Mouse (Mus musculus) embryo, embryonic 11 days (tissue): ENCODE data around the gene Fgfr2.

ENCODE experiments used
- DNase-seq: peaks from one replicate; pipeline ENCODE4 v3.0.0-alpha.2; 2015

Gene Fgfr2

DNA sequence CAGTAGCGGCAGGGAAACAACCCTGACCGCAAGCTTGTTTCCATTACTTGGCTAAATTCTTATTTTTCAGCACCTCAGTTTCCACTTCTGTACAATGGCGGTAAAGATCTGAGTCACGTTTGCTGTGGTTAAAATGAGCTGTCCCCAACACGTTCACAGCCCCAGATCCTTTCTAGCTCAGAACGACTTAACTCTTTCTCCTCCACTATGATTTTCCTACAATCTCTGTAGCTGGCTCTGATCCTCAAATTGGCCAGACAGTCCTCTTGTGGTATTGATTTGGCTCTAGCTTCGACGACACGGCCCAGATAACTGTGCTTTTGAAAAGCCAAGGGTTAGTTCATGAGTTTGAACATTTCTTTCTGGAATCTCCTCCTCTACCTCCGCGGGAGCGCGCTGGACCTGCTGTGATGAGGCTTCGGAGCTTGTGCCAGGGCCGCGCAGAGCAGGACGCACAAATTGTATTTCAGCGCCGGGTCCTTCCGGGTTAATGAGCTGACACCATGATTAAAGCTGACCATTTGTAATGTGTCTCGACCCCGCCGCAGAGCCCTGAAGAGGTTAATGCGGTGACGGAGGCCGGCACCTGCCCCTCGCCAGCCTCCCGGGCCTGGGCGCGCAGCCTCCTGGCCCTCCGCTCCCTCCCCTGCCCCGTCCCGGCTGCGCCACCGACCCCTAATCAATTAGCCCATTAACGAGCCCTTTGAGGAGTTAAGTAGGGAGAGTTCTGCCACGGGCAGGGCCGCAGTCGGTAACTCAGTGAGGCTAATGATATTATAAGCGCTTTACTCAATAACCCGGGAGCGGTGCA, 1571.0 kb downstream of the Fgfr2 start:
- peak; percentile 58 for DNase-seq

DNA sequence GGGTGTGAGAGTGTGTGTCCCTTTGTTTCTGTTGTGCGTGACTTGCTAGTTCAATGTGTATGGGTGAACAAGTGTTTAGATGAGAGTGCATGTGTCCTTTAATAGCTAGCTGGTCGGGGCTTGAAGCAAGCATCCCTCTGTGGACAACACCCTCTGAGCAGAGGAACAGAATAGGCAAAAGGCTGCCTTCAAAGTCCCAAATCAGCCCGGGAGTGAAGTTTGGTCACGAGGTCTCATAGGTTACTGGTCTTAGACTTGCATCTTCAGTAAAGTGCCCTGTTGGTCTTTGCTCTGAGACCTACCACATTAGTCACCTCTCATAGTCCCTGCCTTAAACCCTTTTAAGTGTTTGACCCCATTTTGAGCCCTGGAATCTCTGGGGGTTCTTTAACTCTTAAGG, 1571.7 kb downstream of the Fgfr2 start:
- DNase-seq: no peak

DNA sequence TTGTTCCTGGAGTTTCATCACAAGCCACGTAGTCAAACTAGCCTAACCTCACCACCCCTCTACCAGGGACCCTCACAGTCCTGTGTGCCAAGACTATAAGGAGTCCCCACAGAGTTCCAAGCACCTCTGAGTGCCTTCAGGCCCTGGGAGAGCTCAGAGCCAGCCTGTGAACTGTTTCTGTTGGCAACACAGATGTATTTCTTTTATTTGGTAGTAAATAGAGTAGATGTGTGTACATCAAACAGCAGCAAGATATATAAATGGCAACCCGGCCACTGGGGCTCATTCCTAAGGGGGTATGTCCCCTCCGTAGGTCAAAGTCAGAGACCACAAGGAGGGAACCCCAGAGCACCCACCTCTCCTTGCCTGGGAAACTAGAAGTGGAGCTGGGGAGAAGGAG, 1574.7 kb downstream of the Fgfr2 start, which contains the start of gene Hmx2:
Gene Hmx2 (plus strand): TSS at position 301 of the 400 bp plus-strand sequence.
- DNase-seq: no peak

DNA sequence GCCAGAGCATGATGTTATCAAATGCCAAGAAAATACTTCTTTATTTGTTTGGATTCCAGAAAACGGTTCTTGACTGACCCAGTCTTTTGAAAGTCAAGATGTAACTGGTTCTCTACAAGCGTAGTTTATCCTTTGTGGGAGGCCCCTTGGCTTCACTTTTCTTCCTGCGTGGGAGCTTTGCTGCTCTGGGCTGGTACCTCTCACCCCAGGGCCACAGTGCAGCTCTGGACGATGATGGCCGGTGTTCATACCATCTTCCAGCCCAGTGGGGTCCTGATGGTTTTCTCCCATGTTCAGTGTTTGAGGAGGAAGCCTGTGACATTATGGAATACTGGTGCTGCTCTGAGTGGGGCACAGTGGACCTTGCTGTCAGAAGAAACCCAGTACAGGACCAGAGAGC, 1575.7 kb downstream of the Fgfr2 start:
- DNase-seq: no peak

DNA sequence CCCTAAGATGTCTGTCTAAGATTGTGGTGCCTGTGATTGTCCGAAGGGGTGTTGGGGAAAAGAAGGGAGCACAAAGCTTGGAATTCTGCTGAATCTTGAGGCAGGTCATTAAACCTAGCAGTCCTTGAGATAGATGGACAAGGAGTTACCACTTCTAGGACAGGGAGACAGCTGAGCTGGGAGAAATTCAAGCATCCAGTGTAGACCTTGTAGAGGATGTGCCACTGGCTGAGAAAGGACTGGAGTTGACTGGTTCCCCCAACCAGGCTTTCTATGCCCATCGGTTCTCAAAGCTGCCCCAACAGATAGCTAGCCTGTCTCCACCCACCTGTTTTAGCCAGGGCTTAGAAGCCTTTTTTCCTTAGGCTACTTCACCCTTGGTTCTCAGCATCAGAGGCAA, 1576.7 kb downstream of the Fgfr2 start:
- DNase-seq: no peak

DNA sequence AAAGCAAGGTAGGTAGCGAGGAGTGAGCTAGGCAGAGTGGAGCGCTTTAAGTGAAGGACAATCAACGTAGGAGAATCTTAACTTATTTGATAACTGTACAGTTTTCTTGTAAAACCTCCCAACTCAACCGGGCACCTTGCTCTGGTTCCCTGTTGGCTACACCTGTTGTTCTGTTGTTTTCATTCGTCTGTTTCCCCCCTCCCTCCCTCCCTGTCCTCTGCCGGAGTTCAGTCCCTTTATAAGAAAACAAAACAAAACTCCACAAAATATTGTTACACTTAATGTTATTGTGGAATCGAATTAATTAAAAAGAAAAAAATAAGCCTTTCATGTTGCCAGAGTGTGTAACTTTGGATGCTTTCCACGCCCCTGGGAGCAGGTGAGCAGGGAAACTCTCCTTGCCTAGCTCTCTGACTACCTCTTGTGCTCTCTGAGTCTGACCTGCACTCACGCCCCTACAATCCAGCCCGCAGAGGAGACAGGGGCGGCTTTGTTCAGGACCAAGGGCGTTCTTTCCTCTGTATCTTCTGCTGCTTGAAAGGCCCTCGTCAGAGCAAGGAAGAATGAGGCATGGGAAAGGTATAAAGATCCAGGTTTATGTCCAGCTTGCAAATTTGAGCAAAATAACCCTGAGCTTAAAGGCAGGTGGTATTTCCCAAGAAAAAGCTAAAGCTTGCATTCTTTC, 1577.3 kb downstream of the Fgfr2 start:
- DNase-seq: peak; percentile 33

DNA sequence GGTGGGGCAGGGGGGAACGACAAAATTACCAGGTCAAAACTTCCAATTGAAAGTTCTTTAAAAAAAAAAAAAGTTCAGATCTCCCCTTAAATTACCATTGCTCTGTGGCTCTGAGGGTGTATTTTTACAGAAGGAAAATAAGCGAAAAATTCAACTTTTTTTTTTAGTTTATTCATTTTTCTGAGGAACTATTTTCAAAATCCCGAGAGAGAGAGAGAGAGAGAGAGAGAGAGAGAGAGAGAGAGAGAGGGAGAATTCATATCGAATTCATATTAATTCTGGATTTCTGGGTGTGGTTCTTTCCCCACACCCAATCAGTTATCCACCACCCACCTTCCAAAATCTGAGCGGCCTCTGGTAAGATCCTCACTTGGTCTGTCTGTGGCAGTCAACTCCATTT, 1578.3 kb downstream of the Fgfr2 start:
- DNase-seq: no peak

DNA sequence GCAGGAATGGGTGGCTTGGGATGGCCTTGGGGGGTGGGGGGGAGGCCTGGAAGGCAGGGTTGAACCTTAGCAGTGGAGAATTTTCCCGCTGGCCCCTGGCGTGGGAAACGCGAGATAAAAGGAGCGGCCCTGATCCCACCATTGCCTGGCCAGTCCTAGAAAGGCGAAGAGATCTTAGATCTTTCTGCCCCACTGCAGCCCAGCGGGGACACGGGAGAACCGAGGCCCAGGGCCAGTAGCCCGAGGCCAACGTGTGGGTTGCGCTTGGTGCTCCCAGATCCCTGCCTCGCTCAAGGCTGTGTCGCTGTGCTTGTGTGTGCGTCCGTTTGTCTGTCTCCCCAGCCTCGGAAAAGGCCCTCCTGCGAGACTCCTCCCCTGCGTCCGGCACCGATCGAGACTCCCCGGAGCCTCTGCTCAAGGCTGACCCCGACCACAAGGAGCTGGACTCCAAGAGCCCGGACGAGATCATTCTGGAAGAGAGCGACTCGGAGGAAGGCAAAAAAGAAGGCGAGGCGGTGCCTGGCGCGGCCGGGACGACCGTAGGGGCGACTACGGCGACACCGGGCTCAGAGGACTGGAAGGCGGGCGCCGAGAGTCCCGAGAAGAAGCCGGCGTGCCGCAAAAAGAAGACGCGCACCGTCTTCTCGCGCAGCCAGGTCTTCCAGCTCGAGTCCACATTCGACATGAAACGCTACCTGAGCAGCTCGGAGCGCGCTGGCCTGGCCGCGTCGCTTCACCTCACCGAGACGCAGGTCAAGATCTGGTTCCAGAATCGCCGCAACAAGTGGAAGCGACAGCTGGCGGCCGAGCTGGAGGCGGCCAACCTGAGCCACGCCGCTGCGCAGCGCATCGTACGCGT, 1579.3 kb downstream of the Fgfr2 start:
- DNase-seq: peak; percentile 62

DNA sequence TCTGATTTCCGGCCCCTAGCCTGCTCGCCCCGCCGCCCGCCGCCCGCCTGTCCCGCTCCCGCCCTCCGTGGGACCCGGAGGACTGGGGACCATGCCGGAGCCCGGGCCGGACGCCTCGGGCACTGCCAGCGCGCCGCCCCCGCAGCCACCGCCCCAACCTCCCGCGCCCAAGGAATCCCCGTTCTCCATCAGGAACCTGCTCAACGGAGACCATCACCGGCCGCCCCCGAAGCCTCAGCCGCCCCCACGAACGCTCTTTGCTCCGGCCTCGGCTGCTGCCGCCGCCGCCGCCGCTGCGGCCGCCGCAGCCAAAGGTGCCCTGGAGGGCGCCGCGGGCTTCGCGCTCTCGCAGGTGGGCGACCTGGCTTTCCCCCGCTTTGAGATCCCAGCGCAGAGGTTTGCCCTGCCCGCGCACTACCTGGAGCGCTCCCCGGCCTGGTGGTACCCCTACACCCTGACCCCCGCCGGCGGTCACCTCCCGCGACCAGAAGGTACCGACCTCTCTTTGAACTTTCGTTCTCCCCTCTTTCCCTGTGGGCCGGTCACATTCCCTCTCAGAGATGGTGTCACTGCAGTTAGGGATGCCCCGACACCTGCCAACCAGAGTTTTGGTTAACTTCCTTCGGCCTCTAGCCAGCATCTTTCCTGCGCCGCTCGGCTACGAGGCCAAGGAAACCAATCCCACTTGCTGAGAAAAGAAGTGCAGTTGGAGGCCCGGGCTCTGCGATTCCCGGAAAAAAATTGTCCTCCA, 1580.1 kb downstream of the Fgfr2 start:
- DNase-seq: peak; percentile 48

DNA sequence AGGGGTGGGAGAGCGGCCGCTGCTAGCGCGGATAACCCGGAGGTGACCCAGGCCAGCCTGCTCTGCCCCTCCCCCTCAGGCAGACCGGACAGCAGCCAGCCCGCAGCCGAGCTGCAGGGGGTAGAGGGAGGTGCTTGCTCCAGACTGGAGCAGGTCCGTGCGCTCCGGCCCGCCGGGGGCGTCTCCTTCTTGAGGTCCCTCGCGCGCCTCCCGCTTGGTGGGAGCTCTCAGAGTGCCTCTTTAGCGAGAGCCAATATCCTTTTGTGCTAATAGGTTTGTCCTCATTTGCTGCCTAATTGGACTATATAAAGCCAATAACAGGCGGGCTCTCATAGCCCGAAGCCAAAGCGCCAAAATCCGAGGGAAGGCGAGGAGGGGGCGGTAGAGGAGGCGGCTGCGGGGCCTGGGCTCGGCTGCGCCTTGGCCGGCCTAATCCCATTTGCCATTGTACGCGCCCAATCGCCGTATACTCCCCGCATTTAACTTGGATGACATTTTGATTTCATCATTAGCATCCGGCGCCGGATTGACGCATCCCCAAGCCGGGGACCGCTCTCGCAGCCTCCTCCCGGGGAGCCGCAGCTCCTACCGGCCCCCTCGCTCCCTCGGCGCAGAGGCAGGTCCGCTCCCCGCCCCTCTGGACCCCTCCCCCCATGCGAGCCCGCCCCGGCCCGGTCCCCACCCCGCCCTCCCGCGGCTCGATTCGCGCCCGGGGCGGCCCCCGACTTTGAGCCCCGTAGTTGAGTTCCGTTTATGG, 1580.9 kb downstream of the Fgfr2 start, which contains the start of gene Hmx3:
Gene Hmx3 (plus strand): TSS at position 753 of the 757 bp plus-strand sequence.
- peak; percentile 75 for DNase-seq

DNA sequence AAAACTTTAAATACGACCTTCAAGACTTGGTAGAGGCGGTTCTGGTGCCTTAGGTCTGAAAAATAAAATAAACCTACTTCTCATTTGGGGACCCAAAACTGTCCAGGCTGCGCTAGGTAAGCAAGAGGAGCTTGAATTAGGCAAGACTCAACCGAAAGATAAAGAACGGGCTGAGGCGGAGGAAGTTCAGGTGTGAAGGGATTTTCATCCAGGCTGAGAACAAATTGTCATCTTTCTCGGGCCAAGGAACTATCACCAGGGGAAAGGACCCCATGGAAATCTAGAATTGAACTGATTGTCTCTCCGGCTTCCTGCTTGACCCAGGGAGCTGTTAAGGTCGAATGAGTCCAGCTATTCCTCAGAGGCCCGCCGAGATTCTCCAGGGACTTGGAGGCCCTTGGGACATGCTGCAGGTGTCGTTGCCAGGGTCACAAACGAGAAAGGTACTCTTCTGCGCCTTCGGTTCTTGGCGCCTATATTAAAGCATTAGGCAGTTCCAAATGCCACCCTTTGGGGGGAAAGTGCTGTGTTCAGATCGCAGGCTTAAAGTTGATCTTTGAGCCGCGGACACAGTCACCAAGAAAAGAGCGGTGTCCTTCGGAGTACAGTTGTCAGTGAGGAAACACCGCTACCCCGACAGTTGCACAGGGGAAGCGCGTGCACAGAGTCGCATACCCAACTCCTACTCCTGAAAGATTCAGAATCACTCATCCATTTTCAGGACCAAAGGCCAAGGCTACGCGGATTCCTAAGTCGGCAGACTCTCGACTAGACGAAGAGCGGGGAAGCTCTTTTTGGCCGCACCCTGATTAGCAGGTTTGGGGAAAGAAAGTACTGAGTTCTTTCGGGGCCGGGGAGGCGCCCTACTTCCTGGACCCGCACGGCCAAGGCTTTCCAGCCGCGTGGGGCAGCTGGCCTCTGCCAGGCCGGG, 1581.7 kb downstream of the Fgfr2 start:
- peak; percentile 49 for DNase-seq

DNA sequence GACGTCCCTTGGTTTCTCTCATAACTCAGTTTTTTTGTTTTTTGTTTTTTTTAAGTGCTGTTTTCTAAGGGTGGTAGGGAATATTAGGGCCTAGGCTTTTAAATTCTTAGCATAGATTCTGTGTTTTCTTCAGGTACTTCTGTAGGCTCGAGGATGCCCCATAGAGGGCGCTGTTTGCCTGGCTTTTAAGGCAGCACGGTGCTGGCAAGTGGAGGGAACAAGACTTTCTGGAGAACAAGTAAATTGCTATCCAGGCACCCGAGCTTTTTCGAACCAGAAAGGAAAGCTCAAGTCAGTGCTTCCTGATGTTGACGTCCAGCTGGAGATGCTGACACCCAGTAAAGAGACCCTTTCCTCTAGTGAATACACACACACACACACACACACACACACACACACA, 1583.2 kb downstream of the Fgfr2 start:
- DNase-seq: peak; percentile 91

DNA sequence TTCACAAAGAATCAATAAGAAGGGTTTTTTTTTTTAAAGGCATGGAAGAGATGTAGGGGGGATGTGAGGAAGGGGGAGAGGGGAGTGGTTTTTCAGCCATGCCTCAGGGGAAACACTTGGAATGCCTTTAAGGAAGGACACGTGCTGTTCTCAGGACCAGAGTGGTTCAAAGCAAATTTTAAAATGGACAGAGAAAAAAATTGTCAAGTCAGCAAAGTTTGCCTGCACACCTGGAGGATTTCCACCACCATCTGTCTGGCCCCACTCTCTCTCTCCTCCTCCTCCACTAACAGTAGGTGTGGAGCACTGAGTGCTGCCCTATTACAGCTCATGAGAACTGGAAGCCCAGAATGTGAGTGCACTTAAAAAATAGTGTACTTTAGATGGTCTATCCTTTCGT, 1619.4 kb downstream of the Fgfr2 start:
- no peak for DNase-seq

DNA sequence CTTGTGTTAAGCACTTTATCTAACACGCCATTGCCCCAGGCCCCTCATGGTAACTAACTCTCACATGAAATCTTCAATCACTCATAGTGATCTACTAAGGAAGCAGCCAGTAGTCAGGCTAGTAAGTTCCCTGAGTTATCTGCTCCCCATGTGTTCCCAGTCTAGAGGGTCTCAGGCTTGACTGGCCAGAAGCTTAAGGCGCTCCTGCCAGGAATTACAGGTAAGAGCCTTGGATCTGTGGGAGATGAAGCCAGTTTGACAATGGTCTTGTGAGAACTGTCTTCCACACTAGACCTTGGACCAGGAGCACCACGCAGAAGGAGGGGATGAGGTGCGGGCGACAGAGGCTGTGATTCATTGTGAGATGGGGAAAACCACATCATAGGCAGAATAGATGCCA, 1644.7 kb downstream of the Fgfr2 start:
- DNase-seq: no peak

DNA sequence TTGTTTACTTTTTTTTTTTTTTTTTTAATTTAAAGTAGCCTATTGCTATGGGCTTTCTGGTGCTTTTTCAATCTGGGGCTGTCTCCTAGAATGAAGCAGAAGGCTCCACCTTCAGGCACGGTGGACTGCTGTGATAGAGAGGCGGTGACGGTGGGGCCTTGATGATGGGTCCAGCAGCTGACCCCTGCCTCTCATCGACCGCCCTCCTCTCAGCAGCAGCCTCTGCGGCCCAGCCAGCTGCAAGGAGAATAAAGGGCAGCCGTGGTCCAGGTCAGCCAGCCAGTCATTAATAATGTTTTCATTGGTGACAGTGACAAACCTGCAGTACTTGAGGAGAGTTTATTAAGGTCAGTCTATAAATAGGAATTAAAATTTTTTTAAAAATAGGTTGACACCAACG, 1646.0 kb downstream of the Fgfr2 start:
- DNase-seq: peak; percentile 67

DNA sequence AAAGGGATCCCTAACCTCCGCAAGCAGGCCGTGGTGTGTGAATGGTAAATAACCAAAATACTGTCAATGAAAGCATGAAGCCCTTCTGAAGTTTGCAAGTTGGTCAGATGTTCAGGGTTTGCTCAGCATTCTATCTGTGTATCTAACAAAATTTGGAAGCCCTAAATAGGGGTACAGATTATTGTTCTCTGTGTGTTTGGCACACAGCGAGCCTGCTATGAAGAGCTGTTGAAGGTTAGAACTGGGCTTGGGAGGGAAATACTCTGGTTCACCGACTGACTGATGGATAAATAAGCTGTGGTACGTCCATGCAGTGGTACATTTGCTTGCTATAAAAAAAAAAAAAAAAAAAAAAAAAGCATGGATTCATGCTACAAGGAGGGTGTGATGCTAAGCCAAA, 1651.6 kb downstream of the Fgfr2 start:
- DNase-seq: no peak

DNA sequence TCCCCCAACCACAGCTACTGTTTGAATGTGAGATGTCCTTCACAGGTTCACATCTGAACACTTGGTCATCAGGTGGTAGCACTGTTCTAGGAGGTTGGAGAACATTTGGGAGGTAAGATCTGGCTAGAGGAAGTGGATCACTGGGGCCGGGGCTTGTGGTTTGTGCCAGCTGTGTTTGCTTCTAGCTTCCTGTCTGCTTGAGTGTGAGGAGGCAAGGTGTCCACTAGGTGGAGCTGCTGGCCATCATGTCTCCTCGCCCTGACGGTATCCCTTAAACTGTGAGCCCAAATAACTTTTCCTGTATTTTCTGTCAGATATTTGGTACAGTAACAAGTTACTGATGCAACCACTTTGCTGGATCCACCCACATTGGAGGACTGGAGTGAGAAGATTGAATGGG, 1653.6 kb downstream of the Fgfr2 start:
- DNase-seq: no peak

DNA sequence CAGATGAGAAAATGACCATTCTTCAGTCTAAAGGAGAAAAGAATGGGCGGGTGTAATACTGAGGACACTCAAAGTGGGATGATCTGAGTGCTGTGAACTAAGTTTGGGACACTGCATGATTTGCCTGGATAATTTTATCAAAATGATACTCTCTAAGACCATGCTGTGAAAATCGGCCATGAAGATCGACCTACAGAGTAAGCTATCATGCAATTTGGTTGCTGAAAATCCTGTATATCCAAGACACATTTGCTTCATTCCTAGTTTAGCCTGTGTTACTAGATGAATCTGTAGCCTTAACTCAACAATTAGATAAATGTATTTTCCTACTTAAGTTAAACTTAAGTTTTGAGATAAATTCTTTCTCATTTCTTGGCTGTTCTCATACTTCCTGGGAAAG, 1655.8 kb downstream of the Fgfr2 start:
- DNase-seq: no peak

DNA sequence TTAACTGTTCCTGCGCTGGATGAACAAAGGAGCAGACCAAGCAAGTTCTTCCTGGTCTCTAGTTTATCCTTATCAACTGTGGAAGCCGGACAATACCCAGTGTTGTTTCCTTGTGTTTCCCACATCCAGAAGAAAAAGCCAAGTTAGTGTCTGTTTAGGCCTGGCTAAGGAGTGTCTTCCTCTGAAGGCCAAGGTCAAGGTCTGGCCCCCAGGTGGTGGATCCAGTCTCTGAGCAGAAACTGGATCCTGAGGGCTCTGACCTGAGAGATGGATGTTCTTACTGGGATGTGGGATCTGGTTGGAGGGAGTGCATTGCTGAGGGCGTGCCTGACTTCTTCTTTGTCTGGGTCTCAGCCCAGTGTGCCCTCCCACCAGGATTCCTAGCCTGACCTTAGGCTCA, 1657.4 kb downstream of the Fgfr2 start:
- peak; percentile 42 for DNase-seq

DNA sequence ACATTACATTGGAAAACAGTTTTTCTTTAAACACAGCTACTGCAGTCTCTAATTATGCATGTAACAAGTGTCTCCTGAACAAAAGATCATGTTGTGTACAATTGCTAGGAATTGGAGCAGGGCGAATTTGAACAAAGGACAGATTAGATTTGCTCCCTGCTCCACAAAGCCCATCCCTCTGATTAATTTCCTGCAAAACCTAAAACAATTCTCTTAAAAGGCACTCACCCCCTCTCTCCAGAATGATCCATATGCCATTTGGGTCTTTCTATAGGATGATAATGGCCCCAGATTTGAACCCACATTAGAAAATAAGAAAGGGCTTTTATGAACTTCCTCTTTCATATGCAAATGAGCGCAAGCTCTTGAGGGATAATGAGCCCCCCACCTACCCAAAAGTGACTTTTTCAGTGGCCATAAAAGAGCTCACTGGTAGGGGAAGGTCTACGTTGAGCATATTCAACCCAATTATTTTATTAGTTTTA, 1658.0 kb downstream of the Fgfr2 start:
- DNase-seq: peak; percentile 41

DNA sequence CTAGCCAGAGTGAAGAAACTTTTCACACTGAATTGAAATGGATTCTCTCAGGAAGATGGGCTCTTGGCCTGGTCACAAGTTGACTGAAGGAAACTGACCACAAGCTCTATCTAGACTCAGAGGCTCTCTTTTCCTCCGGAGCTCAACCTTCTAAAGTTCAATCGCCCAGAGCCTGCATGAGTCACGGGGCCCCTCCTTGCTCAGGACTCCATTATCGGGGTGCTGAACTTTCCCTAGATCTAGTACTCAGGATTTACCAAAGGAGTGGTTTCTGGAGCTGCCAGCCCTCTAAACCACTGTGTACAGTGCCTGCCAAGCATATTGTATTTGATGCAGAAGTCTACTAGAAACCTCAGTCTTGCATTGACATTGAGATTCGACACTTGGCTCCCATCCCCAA, 1666.4 kb downstream of the Fgfr2 start:
- DNase-seq: no peak
